Mouse (Mus musculus) common myeloid progenitor, adult 5-6 weeks (primary cell): ENCODE data around the gene Itga6. TPM values are rescaled to one million over a fixed set of nuclear protein-coding genes. Genes with fewer than 3 reads are reported as not detected.

Experiments
- ATAC-seq: replicated peaks from 2 replicates; pipeline ENCODE4 v1.8.0; 2016; ENCODE audit warnings: low read depth, mild to moderate bottlenecking, moderate TSS enrichment, inconsistent platforms; ENCODE audit not compliant: poor library complexity, severe bottlenecking
- total RNA-seq: library from RNA; stranded (forward); fragments of 200-1000, 187-1606 nt; gene quantifications from 2 replicates; pipeline ENCODE4 v1.2.3, GENCODE M21; 2017

Itga6 gene
- total RNA-seq, 1 experiment from 2014 or later = 70.6 TPM

DNA sequence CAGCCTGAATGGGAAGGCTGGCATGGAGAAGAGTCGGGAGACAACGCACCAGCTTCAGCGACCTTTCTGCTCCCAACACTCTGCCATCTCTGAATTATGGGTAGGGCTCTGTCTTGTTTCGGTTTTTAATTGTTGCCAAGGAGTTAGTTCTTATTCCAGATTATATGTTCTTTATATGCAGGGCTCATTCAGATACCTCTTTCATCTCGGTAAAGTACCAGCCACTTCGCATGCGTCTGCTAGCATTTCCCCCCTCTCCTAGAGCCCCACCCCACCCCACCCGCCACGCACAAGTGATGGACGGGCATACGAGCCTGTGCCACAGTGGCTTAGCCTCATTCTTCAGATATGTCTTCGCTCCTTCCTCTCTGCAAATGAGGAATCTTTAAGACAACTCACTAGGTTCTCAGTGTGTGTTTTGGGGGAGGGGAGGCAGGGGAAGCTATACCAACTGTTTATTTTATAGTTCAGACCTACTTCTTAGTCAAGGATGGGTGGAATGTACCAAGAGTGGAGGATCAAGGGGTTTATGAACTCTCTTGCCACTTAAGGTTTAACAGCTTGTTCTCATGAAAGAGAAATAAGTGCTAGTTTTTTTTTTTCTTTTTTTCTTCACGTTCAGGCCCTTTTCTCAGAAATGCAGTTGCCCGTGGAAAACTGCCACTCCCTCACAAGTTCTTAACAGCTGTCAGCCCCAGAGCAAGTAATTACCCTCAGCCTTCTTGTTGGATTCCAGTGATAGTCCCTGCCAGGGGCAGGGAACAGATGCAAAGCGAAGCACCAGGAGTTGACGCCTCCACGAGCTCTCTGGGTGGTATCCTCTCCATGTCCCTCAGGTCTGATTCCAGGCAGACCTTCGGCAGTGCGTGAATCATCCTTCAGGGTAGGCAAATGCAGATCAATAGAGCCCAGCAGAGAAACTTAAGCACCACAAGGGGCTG lies 13.4 kb downstream of the Itga6 start:
- peak; percentile 45; the same call in 1 of the 2 replicates for ATAC-seq

DNA sequence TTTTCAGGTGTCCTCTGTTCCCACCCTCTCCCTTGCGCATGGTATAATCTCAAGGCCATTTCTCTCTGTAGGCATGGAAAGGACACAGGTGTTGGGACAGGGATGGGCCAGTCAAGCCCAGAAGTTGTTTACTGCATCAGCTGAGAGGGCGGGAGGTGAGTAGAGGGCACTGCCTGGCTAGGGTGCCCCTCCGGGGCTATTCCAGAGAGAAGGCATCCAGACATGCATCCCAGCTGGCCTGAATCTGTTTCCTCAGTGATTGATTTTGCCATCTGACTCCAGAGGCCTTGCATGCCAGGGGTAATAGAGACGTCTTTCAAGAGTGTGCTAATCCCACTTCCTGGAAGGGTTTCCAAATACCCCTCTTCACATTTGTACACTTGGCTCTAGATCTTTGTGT lies 14.7 kb downstream of the Itga6 start:
- ATAC-seq = no peak

DNA sequence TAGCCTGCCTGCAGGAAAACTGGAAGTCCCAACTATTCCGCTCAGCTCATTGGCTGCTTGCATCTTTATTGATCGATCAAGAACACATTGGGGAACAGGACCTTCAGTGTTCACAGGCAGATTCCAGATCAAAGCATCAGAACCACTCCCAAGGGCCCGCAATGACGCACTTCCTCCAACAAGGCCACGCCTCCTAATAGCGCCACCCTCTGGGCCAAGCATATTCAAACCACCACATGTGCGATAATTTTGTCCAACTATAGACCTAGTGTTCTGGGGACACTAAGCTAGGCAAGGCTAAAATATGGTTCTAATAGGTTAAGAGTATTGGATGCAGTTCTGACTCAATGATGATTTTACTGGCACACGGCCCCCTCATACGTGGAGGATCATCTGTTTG lies 15.7 kb downstream of the Itga6 start:
- ATAC-seq = no peak

DNA sequence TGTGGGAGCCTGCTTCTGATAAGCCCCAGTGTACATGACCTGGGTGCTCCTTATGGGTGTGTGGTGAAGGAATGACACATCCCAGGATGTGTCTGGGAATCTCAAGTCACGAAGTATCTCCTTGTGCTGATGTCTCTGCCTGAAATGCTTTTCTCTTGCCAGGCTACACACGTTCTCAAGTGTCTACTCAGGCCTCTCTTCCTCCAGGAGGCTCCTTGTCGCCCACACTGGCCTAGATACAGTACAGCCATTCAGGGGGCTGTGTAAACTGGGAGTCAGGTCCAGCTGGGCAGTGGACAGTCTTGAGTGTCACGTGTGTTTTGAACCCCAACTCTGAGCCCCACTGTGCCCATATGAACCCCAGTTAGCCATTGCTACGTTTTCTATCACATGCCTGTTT lies 19.1 kb downstream of the Itga6 start:
- ATAC-seq = no peak

DNA sequence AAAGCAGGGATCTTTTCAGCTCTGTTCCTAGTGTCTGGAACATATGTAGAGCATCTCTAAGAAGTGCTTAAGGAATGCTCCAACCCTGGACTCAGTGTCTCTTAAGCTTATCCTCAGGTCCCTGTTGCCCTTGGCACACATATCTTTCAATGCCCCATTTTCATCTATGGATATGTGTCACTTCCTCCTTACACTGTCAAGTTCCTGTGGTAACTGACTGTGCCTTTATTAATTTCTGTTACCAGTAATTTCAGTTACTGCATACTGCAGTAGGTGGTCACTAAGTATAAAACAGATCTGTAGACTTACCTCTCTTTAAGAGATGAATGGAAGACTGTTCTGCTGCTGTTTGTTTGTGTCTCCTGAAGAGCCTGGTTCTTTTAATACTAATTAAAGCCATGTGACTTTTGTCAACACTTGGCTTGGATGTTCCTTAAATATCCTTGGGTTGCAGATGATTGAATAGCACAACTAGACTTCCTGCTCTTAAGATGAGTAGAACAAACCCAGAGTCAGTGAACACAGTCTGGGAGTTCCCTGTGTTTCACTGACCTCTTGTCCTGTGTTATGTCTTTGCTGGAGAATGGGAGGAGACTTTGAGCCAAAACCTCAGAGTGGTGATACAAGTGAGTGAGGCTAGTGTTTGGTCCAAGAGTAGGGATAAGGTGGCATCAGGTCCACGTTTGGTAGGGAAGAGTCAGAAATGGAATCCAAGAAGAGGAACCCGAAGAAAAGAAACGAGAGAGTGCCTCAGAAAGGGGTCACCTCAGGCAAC lies 19.7 kb downstream of the Itga6 start:
- 0 out of 2 replicates have a peak, but pooled peaks have one; percentile 45 for ATAC-seq

DNA sequence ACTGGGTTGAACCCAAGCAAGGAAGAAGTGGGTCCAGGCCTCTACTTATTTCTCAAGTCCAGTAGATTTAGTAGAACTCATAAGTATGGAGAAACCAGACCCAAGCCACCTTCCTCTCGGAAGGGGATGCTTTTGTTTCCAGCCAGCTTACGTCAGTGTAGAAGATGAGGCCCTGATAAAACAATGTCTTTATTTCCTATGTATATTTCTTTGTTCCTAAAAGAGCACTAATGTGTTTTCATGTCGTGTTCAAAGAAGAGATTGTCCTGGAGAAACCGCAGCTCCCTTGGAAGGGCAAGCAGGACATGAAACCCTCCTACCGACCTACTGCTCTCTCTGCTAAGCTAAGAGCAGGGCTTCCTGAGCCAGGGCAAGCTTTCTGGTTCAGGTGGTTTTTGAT lies 20.6 kb downstream of the Itga6 start:
- ATAC-seq = no peak

DNA sequence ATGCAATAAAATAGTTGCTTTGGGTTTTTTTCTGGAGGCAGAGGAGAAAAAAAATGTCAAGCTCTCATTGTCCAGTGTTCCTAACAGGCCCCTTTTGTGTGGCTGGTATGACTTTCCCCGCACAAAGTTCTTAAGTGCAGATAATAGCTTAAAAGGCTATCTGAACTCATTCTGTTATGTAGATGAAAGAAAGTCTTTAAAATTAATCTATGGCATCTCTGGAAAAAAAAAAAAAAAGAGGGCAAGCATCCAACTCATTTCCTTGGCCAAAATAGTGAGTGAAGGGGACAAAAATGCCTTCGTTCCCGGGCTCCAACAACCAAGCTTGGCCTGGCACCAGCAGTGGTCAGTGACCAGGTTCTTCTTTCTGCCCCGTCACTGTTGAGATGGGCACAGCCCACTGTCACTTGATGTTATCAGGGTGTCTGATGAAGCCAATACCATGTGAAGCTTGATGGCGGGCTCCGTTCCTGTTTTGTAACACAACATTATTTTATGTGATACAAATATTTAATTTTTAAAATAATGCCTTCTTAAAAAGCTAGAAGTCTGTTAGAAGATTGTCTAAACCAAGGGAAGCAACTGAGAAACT lies 21.7 kb downstream of the Itga6 start:
- no peak for ATAC-seq

DNA sequence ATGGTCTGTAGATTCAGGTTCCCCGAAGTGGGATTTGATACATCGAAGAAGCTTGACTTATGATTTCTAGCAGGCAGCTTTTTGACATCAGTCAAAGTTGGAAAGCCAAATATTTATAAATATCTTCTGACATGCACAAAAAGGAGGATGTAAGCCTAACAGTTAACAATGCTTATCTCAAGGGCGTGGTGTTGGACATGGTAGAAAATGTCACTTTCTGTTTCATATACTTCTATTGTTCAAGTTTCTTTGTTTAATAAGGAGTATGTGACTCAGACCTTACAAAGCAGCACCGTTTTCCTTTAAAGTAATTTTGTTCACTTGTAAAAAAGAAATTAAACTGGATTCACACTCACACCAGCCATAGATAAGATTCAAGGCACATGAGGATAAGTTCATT lies 26.3 kb downstream of the Itga6 start:
- ATAC-seq = 0 out of 2 replicates have a peak, but pooled peaks have one; percentile 47

DNA sequence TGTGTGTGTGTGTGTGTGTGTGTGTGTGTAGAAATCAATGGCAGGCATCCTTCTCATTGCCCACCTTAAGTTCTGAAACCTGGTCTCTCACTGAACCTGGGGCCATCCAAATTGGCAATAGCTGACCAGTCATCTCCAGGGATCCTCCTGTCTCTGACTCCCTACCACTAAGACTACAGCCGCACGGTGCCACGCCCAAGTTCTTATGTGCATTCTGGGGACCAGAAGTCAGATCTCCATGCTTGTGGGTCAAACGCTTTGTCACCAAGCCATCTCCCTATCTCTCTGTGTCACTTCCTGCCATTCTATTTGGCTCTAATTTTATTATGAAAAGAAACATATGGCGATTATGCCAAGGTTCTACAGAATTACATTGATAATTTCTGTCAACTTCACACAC lies 28.3 kb downstream of the Itga6 start:
- no peak for ATAC-seq

DNA sequence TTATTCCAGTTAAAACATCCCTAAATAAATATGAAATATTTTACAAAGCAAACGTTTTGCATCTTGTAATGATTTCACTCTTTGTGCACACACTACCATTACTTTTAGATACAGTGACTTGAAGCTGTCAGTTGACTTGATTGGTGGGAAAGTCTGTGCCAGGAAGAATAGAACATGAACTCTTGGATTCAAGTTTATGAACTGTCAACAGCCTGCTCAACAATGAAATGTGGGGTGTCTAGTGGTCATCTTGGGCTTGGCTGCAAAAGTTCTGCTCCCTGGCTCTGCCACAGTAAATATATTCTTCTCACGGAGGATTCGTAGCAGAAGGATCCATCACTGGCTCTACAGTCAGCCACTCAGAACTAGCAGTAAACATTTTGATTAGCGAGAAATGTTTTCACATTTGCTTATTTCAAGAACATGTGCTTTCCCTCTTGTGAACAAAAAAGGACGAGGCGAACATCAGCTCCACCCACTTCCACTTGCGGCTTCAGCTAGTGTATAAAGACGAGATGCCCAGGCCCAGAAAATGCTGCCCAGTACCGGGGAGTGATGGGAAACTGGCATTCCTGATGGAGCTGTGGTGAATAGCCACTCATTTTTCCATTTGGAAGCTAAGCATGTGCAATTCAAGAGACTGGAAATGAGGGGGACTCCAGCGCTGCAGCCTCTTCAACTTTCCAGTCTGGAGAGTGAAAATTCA lies 29.0 kb downstream of the Itga6 start:
- ATAC-seq = no peak

DNA sequence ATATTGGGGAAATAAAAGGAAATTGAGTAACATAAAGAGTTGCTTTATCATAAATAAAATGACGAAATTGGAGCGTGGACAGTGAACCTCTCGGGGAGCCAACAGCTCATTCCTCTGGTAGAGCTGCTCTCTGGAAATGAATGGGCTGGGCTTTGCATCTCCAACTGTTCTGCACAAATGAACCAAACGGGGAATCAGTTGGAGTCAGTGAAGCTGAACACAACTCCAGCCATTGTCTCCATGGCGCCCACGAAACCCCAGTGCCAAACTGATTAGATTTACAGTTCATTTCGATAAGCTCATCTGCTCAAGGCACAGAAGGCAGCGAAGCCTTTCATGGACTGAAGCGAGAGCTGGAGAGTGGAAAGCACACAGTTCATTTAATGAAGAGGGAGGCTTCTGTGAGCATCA lies 29.8 kb downstream of the Itga6 start:
- no peak for ATAC-seq

DNA sequence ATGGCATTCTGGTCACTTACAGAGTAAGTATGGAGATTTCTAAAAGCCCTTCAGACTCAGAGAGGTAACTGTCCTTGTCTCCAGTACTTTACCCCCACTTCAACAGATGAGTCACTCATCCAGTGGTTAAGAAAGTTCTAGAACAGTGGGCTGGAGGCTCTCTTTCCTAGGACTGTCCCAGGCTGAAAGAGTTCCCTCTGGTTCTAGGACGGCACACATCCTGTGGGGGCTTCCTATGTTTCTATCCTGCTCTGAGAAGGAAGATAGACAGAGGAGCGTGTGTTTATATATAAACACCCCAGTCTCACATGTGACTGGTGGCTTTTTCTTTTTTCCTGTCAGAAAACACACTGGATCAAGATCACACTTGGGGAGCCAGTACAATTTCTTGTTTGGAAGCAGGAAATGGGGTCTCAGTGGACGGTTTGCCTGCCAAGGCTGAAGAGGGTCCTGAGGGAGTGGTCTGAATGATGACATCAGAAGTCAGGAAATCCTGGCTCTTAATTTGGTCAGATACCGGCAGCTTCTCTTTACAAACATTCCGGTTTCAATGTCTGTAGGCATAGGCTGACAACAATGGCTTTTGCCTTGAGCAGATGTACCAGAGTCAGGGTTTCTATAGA lies 34.0 kb downstream of the Itga6 start:
- peak; percentile 77 for ATAC-seq

DNA sequence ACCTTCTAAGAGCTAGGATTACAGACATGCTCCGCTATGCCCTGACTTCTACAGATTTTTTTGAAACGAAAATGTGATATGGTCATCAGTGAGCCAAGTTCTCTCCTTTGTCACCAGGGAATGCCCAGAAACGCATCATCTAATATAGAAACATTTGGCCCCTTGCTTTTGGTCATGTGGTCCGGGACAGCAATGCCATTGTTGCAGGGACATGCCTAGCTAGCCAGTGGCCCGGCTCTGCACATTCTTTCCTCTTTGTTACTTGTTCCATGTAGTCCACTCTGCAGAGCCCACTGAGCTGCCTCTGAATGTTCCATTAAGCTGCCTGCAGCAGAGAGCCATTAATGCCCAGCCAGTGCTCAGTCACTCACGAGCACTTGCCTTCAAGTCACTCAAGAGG lies 34.6 kb downstream of the Itga6 start:
- no peak for ATAC-seq

DNA sequence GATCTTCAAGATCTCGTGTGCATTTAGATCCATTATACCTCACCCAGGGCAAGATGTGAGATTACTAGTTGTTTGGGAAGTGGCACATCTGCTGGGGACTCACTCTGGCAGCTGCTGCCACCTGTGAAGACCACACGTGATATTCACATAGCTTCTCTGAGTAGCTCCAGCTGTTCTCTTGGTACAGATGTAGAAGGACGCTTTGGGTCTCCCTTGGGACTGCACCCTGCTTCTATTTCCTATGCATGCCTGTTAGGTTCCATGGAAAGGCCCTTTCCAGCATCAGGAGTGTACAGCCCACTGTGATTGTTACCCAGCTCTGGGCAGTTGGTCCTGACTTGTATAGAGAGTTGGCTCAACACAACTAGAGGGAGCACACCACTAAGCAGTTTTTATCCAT lies 39.8 kb downstream of the Itga6 start:
- ATAC-seq = no peak

DNA sequence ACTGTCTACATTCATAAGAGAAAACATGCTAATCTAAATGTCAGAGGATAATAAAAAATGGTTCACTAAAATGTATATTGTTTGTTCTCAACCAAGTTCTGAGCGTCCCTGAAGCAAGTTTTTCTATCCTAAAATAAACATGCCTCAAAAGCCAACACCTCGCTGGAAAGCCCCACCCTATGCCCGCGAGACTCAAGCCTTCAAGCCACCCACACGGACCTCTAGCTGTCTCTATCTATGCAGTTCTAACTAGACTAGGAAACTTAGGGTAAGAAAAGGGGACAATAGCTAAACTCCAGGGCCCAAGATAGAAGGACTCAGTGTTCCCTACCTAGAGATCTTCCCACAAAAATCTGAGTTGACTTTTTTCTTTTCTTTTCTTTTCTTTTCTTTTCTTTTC lies 40.6 kb downstream of the Itga6 start:
- ATAC-seq = no peak

DNA sequence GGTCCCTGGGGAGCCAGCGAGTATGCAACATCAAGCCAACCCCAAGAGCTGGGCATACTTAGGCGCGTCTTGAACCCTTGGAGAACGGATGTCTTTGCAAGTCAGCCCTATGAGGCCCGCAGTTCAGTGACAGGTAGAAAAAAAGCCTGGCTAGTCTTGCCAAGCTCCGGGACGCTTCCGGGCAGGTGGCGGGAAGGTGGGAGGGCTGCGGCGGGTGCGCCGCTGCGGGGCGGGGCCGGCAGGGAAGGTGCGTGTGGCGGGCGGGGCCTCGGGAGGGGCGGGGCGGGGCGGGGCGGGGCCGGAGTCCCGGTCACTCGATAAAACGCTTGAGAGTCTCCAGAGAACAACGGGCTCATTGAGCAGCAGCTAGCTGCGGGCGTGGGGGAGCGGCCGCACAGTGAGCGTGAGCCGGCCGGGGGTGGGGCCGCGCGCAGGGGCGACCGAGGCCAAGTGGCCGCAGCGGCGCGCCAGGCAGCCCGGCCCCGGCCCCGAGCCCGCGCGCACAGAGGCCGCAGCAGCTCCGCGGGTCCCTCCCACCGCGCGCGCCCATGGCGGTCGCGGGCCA lies 41.3 kb downstream of the Itga6 start:
- peak; percentile 66 for ATAC-seq

DNA sequence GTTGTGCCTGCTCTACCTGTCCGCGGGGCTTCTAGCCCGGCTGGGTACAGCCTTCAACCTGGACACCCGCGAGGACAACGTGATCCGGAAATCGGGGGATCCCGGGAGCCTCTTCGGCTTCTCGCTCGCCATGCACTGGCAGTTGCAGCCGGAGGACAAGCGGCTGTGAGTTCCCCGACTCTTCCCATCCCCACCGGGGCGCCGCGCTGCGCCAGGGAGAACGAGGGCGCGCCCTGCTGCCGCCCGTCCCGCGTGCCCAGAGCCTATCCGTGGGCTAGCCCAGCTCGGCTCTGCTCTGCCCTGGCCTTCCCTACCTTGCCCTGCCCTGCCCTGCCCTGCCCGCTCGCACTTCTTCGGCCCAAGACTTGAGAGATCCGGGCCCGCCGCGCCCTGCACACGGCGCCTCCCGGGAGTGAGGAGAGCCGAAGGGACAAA lies 41.8 kb downstream of the Itga6 start:
- peak; percentile 53 for ATAC-seq

DNA sequence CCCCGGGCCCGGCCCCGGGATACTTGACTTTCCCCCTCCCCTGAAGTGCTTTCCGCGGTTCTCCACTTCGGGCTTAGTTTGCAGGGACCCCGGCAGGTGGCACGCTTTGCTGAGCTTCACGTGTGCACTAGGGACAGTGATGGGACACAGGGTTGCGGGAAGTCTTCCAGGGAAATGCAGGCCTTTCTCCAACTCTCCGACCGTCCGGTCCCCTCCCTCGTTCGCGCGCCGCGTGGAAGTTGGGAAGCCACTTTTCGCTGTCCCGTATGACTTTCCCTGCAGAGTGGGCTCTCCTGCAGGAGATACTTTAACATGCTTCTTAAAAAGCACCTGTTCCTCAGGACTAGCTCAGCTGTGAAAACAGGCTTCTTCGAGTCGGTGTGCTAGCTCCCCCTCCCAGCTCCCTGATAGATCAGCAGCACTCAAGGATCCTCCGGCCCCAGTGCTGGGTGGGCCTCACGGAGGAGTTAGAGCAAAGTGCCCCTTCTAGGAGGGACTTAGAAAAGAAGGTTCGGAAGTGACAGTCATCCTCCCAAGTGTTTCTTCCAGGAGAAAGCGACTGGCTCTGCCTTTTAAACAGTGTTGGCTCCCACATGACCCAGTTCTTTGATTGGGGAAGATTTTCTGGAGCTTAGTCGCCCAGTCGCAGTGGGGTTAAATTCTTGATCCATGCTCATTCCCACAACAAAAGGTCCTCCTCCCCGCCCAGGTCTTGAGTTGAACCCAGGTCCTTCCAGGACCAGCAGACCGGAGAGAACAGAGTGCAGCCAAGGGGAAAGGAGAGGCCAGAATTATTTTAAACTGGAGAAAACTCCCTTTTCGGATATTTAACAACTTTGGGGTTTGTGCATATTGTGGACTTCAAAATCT lies 42.4 kb downstream of the Itga6 start:
- peak; percentile 20; the same call in 1 of the 2 replicates for ATAC-seq
